Mouse (Mus musculus): ENCODE measurements around the gene Cfap65. TPM values are rescaled to one million over a fixed set of nuclear protein-coding genes. Genes with fewer than 3 reads are reported as not detected.

The Cfap65 gene
- polyA plus RNA-seq, 1 experiment: 1.6 TPM

- WGBS: 2% methylated on average over 74 of the region's 74 CpGs
- Histone ChIP-seq H3K36me3 (ENCODE audit: control insufficient read depth, insufficient read depth, low read length) (no peaks in the 10 kb centered on the region), H3K27ac (ENCODE audit: insufficient read depth, low read depth, low read length) (no peak overlapping the region), H3K4me1 (ENCODE audit: control insufficient read depth, insufficient read depth, low read length) (no peaks in the 10 kb centered on the region), H3K27me3 (replicated peaks; ENCODE audit: control insufficient read depth, insufficient read depth, low read length) (peaks cover 10% of the 10 kb centered on the region), H3K4me3 (ENCODE audit: insufficient read depth, low read depth, low read length) (peak overlapping the region; percentile 27; the same call in 1 of the 2 replicates)
- DNase-seq: peak; percentile 15
- TF ChIP-seq POLR2A (IDR thresholded peaks at IDR 0.05; ENCODE audit: low read depth, low read length) (no peak), CTCF (conservative IDR thresholded peaks at IDR 0.05; ENCODE audit: insufficient read depth, insufficient read length, low read depth, low read length) (no peak)
These were observed 53.2 kb downstream of the Cfap65 start for GRCm38 (mm10) chr1:74882055-74882734.

- 4% methylated on average over 18 of the region's 18 CpGs for WGBS
- DNase-seq: peak; percentile 79
- Histone ChIP-seq H3K36me3 (ENCODE audit: control insufficient read depth, insufficient read depth, low read length) (no peaks in the 10 kb centered on the region), H3K27ac (ENCODE audit: insufficient read depth, low read depth, low read length) (no peak overlapping the region), H3K4me3 (ENCODE audit: insufficient read depth, low read depth, low read length) (no peak overlapping the region), H3K4me1 (ENCODE audit: control insufficient read depth, insufficient read depth, low read length) (no peaks in the 10 kb centered on the region), H3K27me3 (replicated peaks; ENCODE audit: control insufficient read depth, insufficient read depth, low read length) (peaks cover 10% of the 10 kb centered on the region)
- TF ChIP-seq POLR2A (IDR thresholded peaks at IDR 0.05; ENCODE audit: low read depth, low read length): no peak
- peak; percentile 85 for TF ChIP-seq CTCF (conservative IDR thresholded peaks at IDR 0.05; ENCODE audit: insufficient read depth, insufficient read length, low read depth, low read length)
These were observed 54.5 kb downstream of the Cfap65 start for GRCm38 (mm10) chr1:74880785-74881360.

GRCm38 (mm10) chr1:74877199-74877598 lies 58.2 kb downstream of the Cfap65 start:
- DNase-seq: no peak
- no peaks in the 10 kb centered on the region for H3K36me3 ChIP-seq (ENCODE audit: control insufficient read depth, insufficient read depth, low read length)
- no peaks in the 10 kb centered on the region for H3K4me1 ChIP-seq (ENCODE audit: control insufficient read depth, insufficient read depth, low read length)
- no peak for TF ChIP-seq POLR2A (IDR thresholded peaks at IDR 0.05; ENCODE audit: low read depth, low read length)
- TF ChIP-seq CTCF (conservative IDR thresholded peaks at IDR 0.05; ENCODE audit: insufficient read depth, insufficient read length, low read depth, low read length): no peak
- 56% methylated on average over 3 of the region's 3 CpGs for WGBS
- H3K4me3 ChIP-seq (ENCODE audit: insufficient read depth, low read depth, low read length): no peak overlapping the region
- H3K27ac ChIP-seq (ENCODE audit: insufficient read depth, low read depth, low read length): no peak overlapping the region
- H3K27me3 ChIP-seq (replicated peaks; ENCODE audit: control insufficient read depth, insufficient read depth, low read length): peaks cover 3% of the 10 kb centered on the region; the same call in 1 of the 2 replicates

GRCm38 (mm10) chr1:74872218-74872617 lies 63.2 kb downstream of the Cfap65 start:
- Histone ChIP-seq H3K4me3 (ENCODE audit: insufficient read depth, low read depth, low read length) (no peak overlapping the region), H3K27me3 (replicated peaks; ENCODE audit: control insufficient read depth, insufficient read depth, low read length) (no peaks in the 10 kb centered on the region), H3K4me1 (ENCODE audit: control insufficient read depth, insufficient read depth, low read length) (no peaks in the 10 kb centered on the region), H3K36me3 (ENCODE audit: control insufficient read depth, insufficient read depth, low read length) (no peaks in the 10 kb centered on the region), H3K27ac (ENCODE audit: insufficient read depth, low read depth, low read length) (no peak overlapping the region)
- WGBS: 60% methylated on average over 2 of the region's 2 CpGs
- DNase-seq: no peak
- TF ChIP-seq POLR2A (IDR thresholded peaks at IDR 0.05; ENCODE audit: low read depth, low read length) (no peak), CTCF (conservative IDR thresholded peaks at IDR 0.05; ENCODE audit: insufficient read depth, insufficient read length, low read depth, low read length) (no peak)

GRCm38 (mm10) chr1:74861783-74862182 lies 73.6 kb downstream of the Cfap65 start:
- Histone ChIP-seq H3K27ac (ENCODE audit: insufficient read depth, low read depth, low read length) (no peak overlapping the region), H3K27me3 (replicated peaks; ENCODE audit: control insufficient read depth, insufficient read depth, low read length) (peaks cover 3% of the 10 kb centered on the region; the same call in 1 of the 2 replicates), H3K4me3 (ENCODE audit: insufficient read depth, low read depth, low read length) (no peak overlapping the region), H3K4me1 (ENCODE audit: control insufficient read depth, insufficient read depth, low read length) (no peaks in the 10 kb centered on the region), H3K36me3 (ENCODE audit: control insufficient read depth, insufficient read depth, low read length) (no peaks in the 10 kb centered on the region)
- TF ChIP-seq CTCF (conservative IDR thresholded peaks at IDR 0.05; ENCODE audit: insufficient read depth, insufficient read length, low read depth, low read length) (no peak), POLR2A (IDR thresholded peaks at IDR 0.05; ENCODE audit: low read depth, low read length) (no peak)
- DNase-seq: no peak

- TF ChIP-seq POLR2A (IDR thresholded peaks at IDR 0.05; ENCODE audit: low read depth, low read length): no peak
- no peak for TF ChIP-seq CTCF (conservative IDR thresholded peaks at IDR 0.05; ENCODE audit: insufficient read depth, insufficient read length, low read depth, low read length)
- no peaks in the 10 kb centered on the region for H3K36me3 ChIP-seq (ENCODE audit: control insufficient read depth, insufficient read depth, low read length)
- no peak for DNase-seq
- H3K4me1 ChIP-seq (ENCODE audit: control insufficient read depth, insufficient read depth, low read length): peaks cover 4% of the 10 kb centered on the region; the same call in 1 of the 2 replicates
- H3K27ac ChIP-seq (ENCODE audit: insufficient read depth, low read depth, low read length): no peak overlapping the region
- 47% methylated on average over 6 of the region's 6 CpGs for WGBS
- H3K27me3 ChIP-seq (replicated peaks; ENCODE audit: control insufficient read depth, insufficient read depth, low read length): peaks cover 14% of the 10 kb centered on the region
- H3K4me3 ChIP-seq (ENCODE audit: insufficient read depth, low read depth, low read length): no peak overlapping the region
These were observed 76.0 kb downstream of the Cfap65 start for GRCm38 (mm10) chr1:74859223-74859984.

- Histone ChIP-seq H3K27ac (ENCODE audit: insufficient read depth, low read depth, low read length) (no peak overlapping the region), H3K4me3 (ENCODE audit: insufficient read depth, low read depth, low read length) (no peak overlapping the region), H3K27me3 (replicated peaks; ENCODE audit: control insufficient read depth, insufficient read depth, low read length) (peaks cover 14% of the 10 kb centered on the region), H3K4me1 (ENCODE audit: control insufficient read depth, insufficient read depth, low read length) (peaks cover 4% of the 10 kb centered on the region; the same call in 1 of the 2 replicates), H3K36me3 (ENCODE audit: control insufficient read depth, insufficient read depth, low read length) (no peaks in the 10 kb centered on the region)
- 8% methylated on average over 16 of the region's 16 CpGs for WGBS
- no peak for DNase-seq
- TF ChIP-seq POLR2A (IDR thresholded peaks at IDR 0.05; ENCODE audit: low read depth, low read length) (no peak), CTCF (conservative IDR thresholded peaks at IDR 0.05; ENCODE audit: insufficient read depth, insufficient read length, low read depth, low read length) (no peak)
These were observed 76.6 kb downstream of the Cfap65 start for GRCm38 (mm10) chr1:74858805-74859204.
